Mouse (Mus musculus) hindbrain, embryonic 10.5 days (tissue): ENCODE measurements around the gene Ranbp3l. TPM values are rescaled to one million over a fixed set of nuclear protein-coding genes. Genes with fewer than 3 reads are reported as not detected.

Experiments used
- DNase-seq: peaks from one replicate; pipeline ENCODE4 v3.0.0-alpha.2; 2017; ENCODE audit warnings: low spot score
- H3K27ac ChIP-seq: fragments of 300-500 bp; sonication (generic); 2 replicates; pipeline ENCODE4 v1.5.1; 2016; ENCODE audit warnings: mild to moderate bottlenecking, moderate library complexity
- H3K27me3 ChIP-seq: fragments of 300-500 bp; sonication (generic); 2 replicates; pipeline ENCODE4 v1.6.1; 2016; ENCODE audit warnings: mild to moderate bottlenecking; ENCODE audit not compliant: poor library complexity, insufficient read depth, severe bottlenecking
- H3K36me3 ChIP-seq: fragments of 300-500 bp; sonication (generic); 2 replicates; pipeline ENCODE4 v1.6.1; 2016; ENCODE audit warnings: mild to moderate bottlenecking, moderate library complexity
- H3K4me1 ChIP-seq: fragments of 300-500 bp; sonication (generic); replicated peaks from 2 replicates; pipeline ENCODE4 v1.6.1; 2016; ENCODE audit warnings: mild to moderate bottlenecking
- H3K4me3 ChIP-seq: fragments of 300-500 bp; sonication (generic); 2 replicates; pipeline ENCODE4 v1.5.1; 2016; ENCODE audit warnings: mild to moderate bottlenecking, moderate library complexity
- H3K9me3 ChIP-seq: fragments of 300-500 bp; sonication (generic); 2 replicates; pipeline ENCODE4 v1.6.1; 2016; ENCODE audit warnings: mild to moderate bottlenecking, moderate library complexity
- WGBS: fragments of 180-500 bp; shearing (Covaris S2); methylation state at CpG from one replicate; pipeline ENCODE4 v1.1.7; 2016; 5-methylcytosine and 5-hydroxymethylcytosine counted together
- polyA plus RNA-seq: library from polyadenylated mRNA; unstranded; fragments of >200 nt; fragmentation: Nextera tagmentation; extraction: Ambion mirVana; gene quantifications from 2 replicates; pipeline ENCODE4 v1.2.1, GENCODE M21; 2016

Ranbp3l gene
- polyA plus RNA-seq, 1 experiment from 2014 or later, result 0.12 TPM

DNA sequence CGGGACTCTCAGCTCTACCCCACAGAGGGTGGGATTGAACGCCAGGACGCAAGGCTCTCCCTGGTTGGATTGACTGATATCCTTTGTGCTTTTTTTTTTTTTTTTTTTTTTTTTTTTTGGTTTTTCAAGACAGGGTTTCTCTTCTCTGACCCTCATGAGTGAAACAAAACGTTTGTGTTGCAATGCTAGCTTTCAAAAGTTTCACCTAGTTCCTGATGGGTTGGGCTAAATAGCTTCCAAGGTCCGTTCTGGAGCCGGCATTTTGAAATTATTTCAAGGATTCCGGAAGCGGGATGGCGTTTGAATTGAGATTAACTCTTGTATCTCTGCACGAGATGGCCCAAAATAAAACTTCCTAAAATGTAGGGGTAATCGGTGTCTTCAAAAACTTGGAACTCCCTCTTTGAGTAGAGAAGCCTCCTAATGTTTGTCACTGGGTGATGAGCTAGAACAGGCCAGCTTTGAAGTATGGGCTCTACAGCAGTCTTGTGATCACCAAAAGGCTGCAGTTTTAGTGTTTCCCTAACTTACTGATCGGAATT, 105.4 kb downstream of the Ranbp3l start:
- H3K4me1 ChIP-seq, result peaks cover 55% of the 10 kb centered on the region
- H3K27ac ChIP-seq, result no peak overlapping the region
- DNase-seq, result no peak
- WGBS, result 56% methylated on average over 12 of the region's 12 CpGs
- no peaks in the 10 kb centered on the region for H3K9me3 ChIP-seq
- H3K27me3 ChIP-seq, result no peaks in the 10 kb centered on the region
- H3K36me3 ChIP-seq, result no peaks in the 10 kb centered on the region
- peak overlapping the region; percentile 96 for H3K4me3 ChIP-seq

DNA sequence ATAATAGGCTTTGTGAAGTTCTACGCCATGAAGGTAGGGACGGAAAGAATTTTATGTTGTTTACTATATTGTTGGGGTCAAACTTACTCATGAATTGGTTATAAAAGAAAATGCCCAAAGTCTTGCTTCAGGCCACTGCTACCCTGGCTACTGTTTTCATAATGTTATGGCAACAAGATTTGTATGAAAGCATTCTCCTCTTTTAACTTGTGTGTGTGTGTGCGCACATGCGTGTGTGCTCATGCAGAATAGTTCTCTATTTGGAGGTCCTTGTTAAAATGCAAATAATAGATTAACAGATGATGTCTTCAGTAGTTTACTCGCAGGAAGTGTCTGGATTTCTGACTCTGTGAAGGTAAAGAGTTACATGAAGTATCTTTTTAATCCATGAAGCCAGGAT, 105.9 kb downstream of the Ranbp3l start:
- Histone ChIP-seq H3K4me1 (peaks cover 56% of the 10 kb centered on the region), H3K9me3 (no peaks in the 10 kb centered on the region), H3K4me3 (peak overlapping the region; percentile 96), H3K27me3 (no peaks in the 10 kb centered on the region), H3K27ac (no peak overlapping the region), H3K36me3 (no peaks in the 10 kb centered on the region)
- no peak for DNase-seq
- 87% methylated on average over 5 of the region's 5 CpGs for WGBS

DNA sequence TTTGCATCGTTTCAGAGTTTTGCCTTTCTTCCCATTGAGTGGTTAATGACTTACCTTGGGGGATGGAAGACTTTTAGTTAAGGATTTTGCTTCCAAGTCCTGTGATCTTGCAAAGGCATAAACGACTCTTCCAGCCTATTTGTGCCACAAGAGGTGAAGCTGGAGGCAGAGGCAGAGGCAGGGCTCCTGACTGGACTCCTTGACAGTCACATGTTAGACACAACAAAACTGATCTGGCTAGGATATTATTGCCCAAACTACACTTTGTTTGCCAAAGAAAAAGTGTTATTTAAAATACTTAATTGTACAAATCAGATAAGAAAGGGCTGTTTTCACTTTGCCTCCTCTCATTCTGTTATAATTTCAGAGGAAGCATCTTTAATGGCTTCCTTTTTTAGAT, 106.4 kb downstream of the Ranbp3l start:
- 48% methylated on average over 2 of the region's 2 CpGs for WGBS
- Histone ChIP-seq H3K27ac (no peak overlapping the region), H3K27me3 (no peaks in the 10 kb centered on the region), H3K9me3 (no peaks in the 10 kb centered on the region), H3K36me3 (no peaks in the 10 kb centered on the region), H3K4me1 (peaks cover 60% of the 10 kb centered on the region), H3K4me3 (no peak overlapping the region)
- no peak for DNase-seq

DNA sequence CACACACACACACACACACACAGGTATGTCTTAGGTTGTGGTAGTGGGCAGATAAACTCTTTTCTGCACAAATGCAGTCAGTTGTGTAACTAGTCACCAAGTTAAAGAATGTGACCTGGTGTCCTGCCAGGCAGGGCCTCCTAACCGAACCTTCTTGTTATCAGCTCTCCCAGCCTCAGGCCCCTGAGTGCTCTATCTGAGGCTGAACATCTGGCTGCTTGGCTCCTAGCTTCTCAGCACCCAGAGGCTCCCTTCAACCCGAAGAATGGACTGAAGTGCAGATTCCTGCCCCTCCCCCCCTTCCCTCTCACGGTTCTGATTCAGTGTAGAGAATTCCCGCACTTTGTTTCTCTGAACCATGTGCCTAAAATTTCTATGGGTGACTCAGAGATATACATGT, 106.9 kb downstream of the Ranbp3l start:
- Histone ChIP-seq H3K36me3 (no peaks in the 10 kb centered on the region), H3K27ac (peak overlapping the region; percentile 3; the same call in 1 of the 2 replicates), H3K27me3 (no peaks in the 10 kb centered on the region), H3K4me1 (peaks cover 63% of the 10 kb centered on the region), H3K4me3 (no peak overlapping the region), H3K9me3 (no peaks in the 10 kb centered on the region)
- WGBS, result 15% methylated on average over 4 of the region's 4 CpGs
- peak; percentile 27 for DNase-seq

DNA sequence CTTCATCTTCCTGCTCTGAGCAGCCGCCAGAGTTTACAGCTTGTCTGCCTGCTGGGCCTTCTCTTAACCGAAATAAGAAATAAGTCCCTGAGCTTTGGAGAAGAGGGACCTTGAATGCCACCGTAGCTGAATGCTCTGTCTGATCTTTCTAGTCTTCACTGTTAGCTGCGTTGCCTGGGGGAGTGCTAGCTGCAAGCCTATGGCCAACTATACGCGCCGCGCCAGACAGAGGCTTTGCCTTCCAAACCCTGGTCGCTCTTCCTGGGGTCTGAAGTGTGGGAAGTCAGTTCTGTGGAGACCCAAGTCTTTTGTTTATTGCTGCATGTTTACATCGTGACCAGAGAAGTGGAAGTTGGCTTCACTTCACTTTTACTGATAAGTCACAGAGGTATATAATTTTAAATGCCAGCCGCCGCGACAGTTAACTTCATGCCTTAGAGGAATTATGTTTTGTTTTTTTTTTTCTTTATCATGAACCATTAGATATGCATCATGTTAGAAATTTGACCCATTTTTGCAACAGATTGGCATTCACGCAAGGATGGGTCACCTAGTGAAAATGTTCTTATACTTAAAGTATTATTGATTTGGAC, 108.0 kb downstream of the Ranbp3l start:
- Histone ChIP-seq H3K27me3 (no peaks in the 10 kb centered on the region), H3K9me3 (no peaks in the 10 kb centered on the region), H3K27ac (no peak overlapping the region), H3K4me1 (peaks cover 56% of the 10 kb centered on the region), H3K4me3 (no peak overlapping the region), H3K36me3 (no peaks in the 10 kb centered on the region)
- no peak for DNase-seq
- WGBS, result 74% methylated on average over 14 of the region's 14 CpGs

DNA sequence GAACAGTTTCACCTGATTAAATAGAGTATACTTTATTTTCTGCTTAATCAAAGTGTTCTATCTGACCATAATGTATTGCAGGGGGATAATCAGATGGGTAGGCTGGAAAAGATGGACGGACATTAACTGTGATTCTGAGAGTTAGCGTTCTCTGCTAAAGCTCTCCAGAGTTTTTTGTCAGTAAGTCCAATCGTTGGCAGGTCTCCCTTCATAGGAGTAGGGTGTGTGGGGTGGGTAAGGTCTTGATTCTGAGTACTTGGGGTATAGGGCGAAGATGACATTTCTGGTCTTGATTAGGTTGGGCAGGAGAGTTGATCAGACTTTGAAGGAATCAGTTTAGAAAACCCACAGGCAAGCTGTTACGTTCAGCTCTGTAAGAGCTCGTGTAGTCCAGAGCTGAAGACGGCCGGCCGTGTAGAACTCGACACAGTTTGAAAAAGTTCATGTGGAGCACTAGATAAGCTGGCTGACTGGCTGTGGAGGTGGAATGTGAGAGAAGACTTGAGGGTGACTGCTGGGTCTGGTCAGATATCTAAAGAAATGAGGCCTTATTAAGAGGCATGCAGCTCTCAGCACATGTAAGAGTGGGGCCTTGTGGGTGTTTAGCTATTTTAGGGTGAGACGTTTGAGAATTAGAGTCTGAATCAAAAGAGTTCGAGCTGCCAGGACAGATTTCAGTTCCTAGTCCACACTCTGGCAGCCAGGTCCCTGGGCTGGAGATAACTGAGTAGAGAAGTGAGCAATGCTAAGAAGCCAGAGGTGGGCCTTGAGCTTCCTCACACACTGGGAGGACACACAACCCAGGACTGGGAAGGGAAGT, 110.9 kb downstream of the Ranbp3l start:
- Histone ChIP-seq H3K9me3 (no peaks in the 10 kb centered on the region), H3K4me3 (no peak overlapping the region), H3K27ac (peak overlapping the region; percentile 45; the same call in 1 of the 2 replicates), H3K27me3 (no peaks in the 10 kb centered on the region), H3K36me3 (no peaks in the 10 kb centered on the region), H3K4me1 (peaks cover 31% of the 10 kb centered on the region)
- 78% methylated on average over 12 of the region's 12 CpGs for WGBS
- no peak for DNase-seq

DNA sequence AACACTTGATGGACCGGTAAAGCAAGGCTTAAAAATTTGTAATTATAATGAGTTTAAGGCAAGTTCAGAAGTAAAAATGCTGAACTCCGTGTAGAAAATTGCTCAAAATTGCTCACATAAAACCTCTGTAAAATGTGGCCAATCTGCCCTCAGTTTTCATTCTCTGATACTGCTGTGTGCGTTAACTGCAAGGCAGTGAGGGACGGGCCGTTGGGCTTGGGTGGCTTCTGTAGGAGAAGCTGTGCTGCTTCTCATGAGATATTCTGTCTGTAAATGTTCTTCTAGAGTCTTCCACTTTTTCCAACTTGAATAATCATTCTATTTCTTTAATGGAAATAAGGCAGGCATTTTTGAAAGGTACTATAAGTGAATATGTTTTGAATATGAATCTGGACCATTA, 111.9 kb downstream of the Ranbp3l start:
- WGBS, result 65% methylated on average over 5 of the region's 5 CpGs
- peaks cover 7% of the 10 kb centered on the region for H3K36me3 ChIP-seq
- H3K9me3 ChIP-seq, result no peaks in the 10 kb centered on the region
- H3K27ac ChIP-seq, result no peak overlapping the region
- H3K4me3 ChIP-seq, result no peak overlapping the region
- no peaks in the 10 kb centered on the region for H3K27me3 ChIP-seq
- no peak for DNase-seq
- H3K4me1 ChIP-seq, result peaks cover 23% of the 10 kb centered on the region

DNA sequence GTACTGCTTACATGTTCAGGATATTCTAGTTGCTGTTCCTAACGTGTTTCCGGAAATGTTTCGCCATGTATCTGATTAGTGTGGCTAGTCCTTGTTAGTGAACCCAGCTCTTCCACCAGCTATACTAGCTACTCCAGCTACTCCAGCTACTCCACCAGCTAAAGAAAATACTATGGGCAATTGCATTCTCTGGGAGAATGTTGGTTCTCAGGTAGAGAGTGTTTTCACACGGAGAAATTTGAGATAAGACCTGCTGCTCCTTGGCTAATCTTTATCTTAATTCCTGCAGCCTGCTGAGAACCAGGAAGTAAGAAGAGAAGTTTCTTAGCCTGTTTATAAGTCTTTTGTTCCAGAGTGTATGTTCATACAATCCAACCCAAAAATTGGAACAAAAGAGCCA, 112.5 kb downstream of the Ranbp3l start:
- peaks cover 11% of the 10 kb centered on the region for H3K36me3 ChIP-seq
- H3K9me3 ChIP-seq, result no peaks in the 10 kb centered on the region
- no peak overlapping the region for H3K27ac ChIP-seq
- H3K4me1 ChIP-seq, result peaks cover 17% of the 10 kb centered on the region
- DNase-seq, result no peak
- no peak overlapping the region for H3K4me3 ChIP-seq
- H3K27me3 ChIP-seq, result no peaks in the 10 kb centered on the region
- WGBS, result 73% methylated on average over 4 of the region's 4 CpGs

DNA sequence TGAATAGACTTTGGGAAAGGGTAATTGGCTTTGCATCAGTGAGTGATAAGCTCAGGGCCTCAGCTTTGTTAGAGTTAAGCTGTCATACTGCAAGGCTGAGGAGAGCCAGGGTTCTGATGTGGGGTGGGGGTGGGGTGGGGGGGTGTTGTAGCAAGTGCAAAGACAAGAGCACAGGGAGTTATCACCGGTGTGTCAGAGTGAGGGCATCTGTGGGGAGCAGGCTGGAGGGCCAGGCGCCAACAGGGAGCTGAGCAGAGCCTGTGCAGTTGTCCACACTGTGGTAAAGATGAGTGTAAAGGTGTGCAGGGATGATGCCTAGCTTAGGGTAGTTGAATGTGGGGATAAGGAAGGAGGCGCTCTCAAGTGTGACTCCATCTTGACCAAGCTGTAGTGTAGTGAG, 113.5 kb downstream of the Ranbp3l start:
- peaks cover 15% of the 10 kb centered on the region for H3K4me1 ChIP-seq
- no peak overlapping the region for H3K4me3 ChIP-seq
- H3K27me3 ChIP-seq, result no peaks in the 10 kb centered on the region
- peaks cover 17% of the 10 kb centered on the region for H3K36me3 ChIP-seq
- no peaks in the 10 kb centered on the region for H3K9me3 ChIP-seq
- H3K27ac ChIP-seq, result no peak overlapping the region
- no peak for DNase-seq
- 82% methylated on average over 3 of the region's 3 CpGs for WGBS

DNA sequence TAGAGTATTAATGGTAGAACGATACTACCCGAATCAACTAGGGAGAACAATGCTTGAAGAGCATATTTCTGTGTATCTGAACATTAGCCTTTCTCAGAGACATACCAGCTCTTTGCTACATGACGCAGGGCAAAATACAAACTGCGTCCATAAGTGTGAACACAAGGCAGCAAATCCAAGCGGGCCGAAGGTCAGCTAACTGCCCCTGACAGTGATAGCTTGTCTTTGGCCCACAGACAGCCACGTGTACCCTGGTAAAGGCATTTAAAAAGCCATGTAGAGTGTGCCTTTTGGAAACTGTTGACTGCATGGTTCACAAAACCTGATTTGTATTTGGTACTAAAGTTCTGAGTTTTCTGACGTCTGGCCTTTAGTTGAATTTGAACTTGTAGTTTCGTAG, 115.0 kb downstream of the Ranbp3l start:
- H3K4me3 ChIP-seq, result no peak overlapping the region
- H3K27ac ChIP-seq, result no peak overlapping the region
- 91% methylated on average over 9 of the region's 9 CpGs for WGBS
- peaks cover 19% of the 10 kb centered on the region for H3K36me3 ChIP-seq
- no peak for DNase-seq
- peaks cover 25% of the 10 kb centered on the region for H3K4me1 ChIP-seq
- H3K9me3 ChIP-seq, result no peaks in the 10 kb centered on the region
- no peaks in the 10 kb centered on the region for H3K27me3 ChIP-seq

DNA sequence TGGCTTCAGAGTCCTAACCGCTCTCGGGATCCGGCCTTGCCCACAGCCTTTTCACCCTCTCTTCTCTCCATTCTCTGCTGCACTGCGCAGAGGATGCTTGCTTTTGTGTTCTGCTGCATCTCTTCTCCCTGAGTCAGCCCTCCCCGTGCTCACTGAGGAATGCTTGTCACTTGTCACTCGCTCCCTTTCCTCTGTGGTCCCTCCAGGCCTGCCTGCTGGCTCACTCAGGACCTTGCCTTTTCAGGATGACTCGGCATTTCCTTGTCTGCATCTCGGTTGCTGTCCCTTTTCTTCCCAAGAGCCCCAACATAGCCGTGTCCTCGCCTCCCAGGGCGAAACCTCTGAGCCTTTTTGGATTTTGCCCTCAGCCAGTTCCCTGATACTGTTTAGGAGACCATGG, 119.1 kb downstream of the Ranbp3l start:
- peak; percentile 32 for DNase-seq
- WGBS, result 40% methylated on average over 11 of the region's 11 CpGs
- Histone ChIP-seq H3K4me1 (peaks cover 32% of the 10 kb centered on the region), H3K4me3 (no peak overlapping the region), H3K36me3 (peaks cover 36% of the 10 kb centered on the region), H3K9me3 (no peaks in the 10 kb centered on the region), H3K27ac (peak overlapping the region; percentile 59), H3K27me3 (no peaks in the 10 kb centered on the region)

DNA sequence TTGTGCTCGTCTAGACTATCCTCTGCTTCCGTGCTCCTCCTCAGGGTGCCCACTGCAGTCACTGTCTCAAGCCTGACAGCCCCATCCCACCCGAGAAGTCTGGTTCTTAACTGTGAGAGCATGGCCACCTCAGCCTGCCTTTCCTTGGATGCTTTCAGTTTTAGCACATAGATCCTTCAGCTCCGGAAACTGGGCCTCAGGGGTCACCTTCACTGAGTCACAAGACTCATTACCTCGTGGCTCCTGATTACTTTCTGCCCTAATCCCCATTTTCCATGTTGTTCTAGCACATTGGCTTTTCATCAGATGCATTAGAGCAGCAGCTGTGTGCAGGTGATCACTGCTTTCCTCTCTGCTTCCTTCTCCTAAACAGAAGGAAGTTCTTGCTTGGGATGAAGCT, 119.7 kb downstream of the Ranbp3l start:
- no peaks in the 10 kb centered on the region for H3K27me3 ChIP-seq
- peaks cover 32% of the 10 kb centered on the region for H3K4me1 ChIP-seq
- no peaks in the 10 kb centered on the region for H3K9me3 ChIP-seq
- no peak for DNase-seq
- no peak overlapping the region for H3K27ac ChIP-seq
- 77% methylated on average over 5 of the region's 5 CpGs for WGBS
- H3K4me3 ChIP-seq, result no peak overlapping the region
- H3K36me3 ChIP-seq, result peaks cover 37% of the 10 kb centered on the region
